10 mouse cellular contexts compared by ENCODE assay signal in the genomic region with DNA sequence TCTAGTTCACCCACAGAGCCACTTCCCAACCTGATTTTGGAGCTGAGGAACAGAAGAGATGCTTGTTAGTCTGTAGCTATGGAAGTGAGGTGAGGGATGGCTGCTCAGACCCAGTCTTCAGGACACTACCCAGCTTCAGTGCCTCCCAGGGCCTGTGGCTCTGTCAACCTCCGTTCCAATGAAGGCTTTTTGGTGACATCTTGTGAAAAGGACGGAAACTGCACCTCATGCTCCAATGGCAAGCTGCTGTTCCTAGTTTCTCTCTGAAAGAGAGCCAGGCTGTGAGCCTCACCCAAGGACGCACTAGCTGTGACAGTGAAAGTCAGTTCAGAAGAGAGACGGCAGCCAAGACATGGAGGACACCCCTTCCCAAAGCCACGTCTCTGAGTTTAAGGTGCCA. TPM values are rescaled to one million over a fixed set of nuclear protein-coding genes. Genes with fewer than 3 reads are reported as not detected.
A peak's percentile ranks its signal among the peaks of the same experiment; 100 is the strongest.
DNase-seq lines count a peak whose midpoint lies in the region; ATAC-seq lines count a peak whose summit lies in the region.
"Had no signal": no experiment of that assay in that cellular context is flagged by ENCODE, and none has a peak within 500 bp of the region (broad histone marks: within the 10 kb centered on the region; RNA-seq: fewer than 3 reads in every experiment).

No protein-coding gene starts in this region.

- 0 out of 2 replicates have a peak, but pooled peaks have one; percentile 55 for ATAC-seq in embryonic facial prominence, embryonic 14.5 days (ENCODE audit: low read depth)
- ATAC-seq in midbrain, embryonic 13.5 days = no peak

- H3K36me3 ChIP-seq in embryonic facial prominence, embryonic 14.5 days (ENCODE audit: control insufficient read depth, insufficient read depth, low read length) = peaks cover 23% of the 10 kb centered on the region
- H3K36me3 ChIP-seq in embryonic facial prominence, embryonic 10.5 days (replicated peaks) = peaks cover 26% of the 10 kb centered on the region
- H3K36me3 ChIP-seq in midbrain, embryonic 13.5 days = peaks cover 25% of the 10 kb centered on the region

- H3K9me3 ChIP-seq in embryonic facial prominence, embryonic 14.5 days (ENCODE audit: control insufficient read depth, low read length) = no peaks in the 10 kb centered on the region
- H3K9me3 ChIP-seq in embryonic facial prominence, embryonic 10.5 days = no peaks in the 10 kb centered on the region
- H3K9me3 ChIP-seq in midbrain, embryonic 13.5 days = no peaks in the 10 kb centered on the region
- H3K9me3 ChIP-seq: limb, embryonic 12.5 days had no signal

- DNase-seq in embryonic facial prominence, embryonic 14.5 days (ENCODE audit: low spot score) = peak; percentile 24
- DNase-seq in embryonic facial prominence, embryonic 10.5 days (ENCODE audit: low spot score) = no peak
- peak; percentile 54 to 67 for DNase-seq in left cerebral cortex, postnatal 14 days (ENCODE audit: low spot score in 2 of 2)
- DNase-seq in left cerebral cortex, postnatal 36 days (ENCODE audit: low spot score in 2 of 2) = no peak
- peak; percentile 79 for DNase-seq in brain, adult 2 months (ENCODE audit: low read depth, low spot score)
- DNase-seq in lung, postnatal 36 days = peak; percentile 47
- no peak for DNase-seq in gastrocnemius, adult 8-10 months (ENCODE audit: low spot score in 2 of 2)

- no peak overlapping the region for H3K4me2 ChIP-seq in embryonic facial prominence, embryonic 14.5 days (ENCODE audit: low read depth, low read length)
- no peak overlapping the region for H3K4me2 ChIP-seq in midbrain, embryonic 13.5 days (replicated peaks)
- H3K4me2 ChIP-seq: limb, embryonic 12.5 days had no signal

- H3K27ac ChIP-seq in embryonic facial prominence, embryonic 14.5 days (replicated peaks; ENCODE audit: low read depth, low read length) = no peak overlapping the region
- H3K27ac ChIP-seq in embryonic facial prominence, embryonic 10.5 days (replicated peaks) = no peak overlapping the region
- H3K27ac ChIP-seq in midbrain, embryonic 13.5 days = no peak overlapping the region
- H3K27ac ChIP-seq: limb, embryonic 12.5 days had no signal

- H3K4me3 ChIP-seq in embryonic facial prominence, embryonic 14.5 days (ENCODE audit: low read depth, low read length) = no peak overlapping the region
- no peak overlapping the region for H3K4me3 ChIP-seq in embryonic facial prominence, embryonic 10.5 days
- H3K4me3 ChIP-seq in midbrain, embryonic 13.5 days (replicated peaks) = no peak overlapping the region
- H3K4me3 ChIP-seq: erythroblast, embryonic 14.5 days; limb, embryonic 12.5 days had no signal

- no peaks in the 10 kb centered on the region for H3K4me1 ChIP-seq in embryonic facial prominence, embryonic 14.5 days (ENCODE audit: control insufficient read depth, insufficient read depth, low read length)
- H3K4me1 ChIP-seq in embryonic facial prominence, embryonic 10.5 days = no peaks in the 10 kb centered on the region; the same call in 1 of the 2 replicates
- H3K4me1 ChIP-seq in midbrain, embryonic 13.5 days (replicated peaks) = no peaks in the 10 kb centered on the region
- H3K4me1 ChIP-seq: limb, embryonic 12.5 days had no signal

- H3K9ac ChIP-seq in embryonic facial prominence, embryonic 14.5 days (ENCODE audit: low read depth, low read length) = no peak overlapping the region
- H3K9ac ChIP-seq in midbrain, embryonic 13.5 days (replicated peaks) = no peak overlapping the region
- H3K9ac ChIP-seq: limb, embryonic 12.5 days had no signal

- 45% methylated on average over 5 of the region's 5 CpGs for WGBS in embryonic facial prominence, embryonic 14.5 days
- WGBS in embryonic facial prominence, embryonic 10.5 days = 50% methylated on average over 5 of the region's 5 CpGs
- 45% methylated on average over 5 of the region's 5 CpGs for WGBS in midbrain, embryonic 13.5 days

- H3K27me3 ChIP-seq in embryonic facial prominence, embryonic 14.5 days (replicated peaks; ENCODE audit: control insufficient read depth, insufficient read depth, low read length) = no peaks in the 10 kb centered on the region
- H3K27me3 ChIP-seq in embryonic facial prominence, embryonic 10.5 days (replicated peaks; ENCODE audit: low read depth, poor library complexity, severe bottlenecking) = no peaks in the 10 kb centered on the region
- H3K27me3 ChIP-seq in midbrain, embryonic 13.5 days = no peaks in the 10 kb centered on the region
- H3K27me3 ChIP-seq: limb, embryonic 12.5 days had no signal

- intact Hi-C loops in left cerebral cortex, postnatal 14 days (cut with DNase I) = loop anchor here (1.0 to 5.0 kb wide), 2 partner anchors 104 to 186 kb away; no protein-coding TSS in a partner anchor
- intact Hi-C loops in left cerebral cortex, postnatal 36 days (cut with DNase I) = loop anchor here (2.0 kb wide), 1 partner anchor 103 kb away; no protein-coding TSS in a partner anchor

RNA-seq across cellular contexts. Expression of a gene that starts 7.7 kb away (rescaled TPM):
- polyA plus RNA-seq in embryonic facial prominence, embryonic 14.5 days (2014; fragmentation: Nextera tagmentation; extraction: Ambion mirVana) = 24.7 and 30.9 TPM in 2 replicates
- polyA plus RNA-seq in embryonic facial prominence, embryonic 10.5 days (2016; fragmentation: Nextera tagmentation; extraction: Ambion mirVana) = 58.2 and 58.5 TPM in 2 replicates
- total RNA-seq in left cerebral cortex, postnatal 14 days (2021) = 10 to 100 TPM; 16.6 to 17.6 TPM
- 10 to 100 TPM; 15.3 to 17.0 TPM for total RNA-seq in left cerebral cortex, postnatal 36 days (2021)
- 10 to 100 TPM in 1 of 4 experiments, 1 to 10 TPM in 3; 6.6 to 10.2 (median 9.1) TPM for total RNA-seq in gastrocnemius, adult 8-10 months (2022)
- polyA plus RNA-seq in midbrain, embryonic 13.5 days (2015; fragmentation: Nextera tagmentation; extraction: Ambion mirVana) = 17.3 and 19.5 TPM in 2 replicates

RNA-seq across cellular contexts. Expression of a gene that starts 16.4 kb away (rescaled TPM):
- 5.4 and 10.8 TPM in 2 replicates for polyA plus RNA-seq in embryonic facial prominence, embryonic 14.5 days (2014; fragmentation: Nextera tagmentation; extraction: Ambion mirVana)
- polyA plus RNA-seq in embryonic facial prominence, embryonic 10.5 days (2016; fragmentation: Nextera tagmentation; extraction: Ambion mirVana) = 10.2 and 12.5 TPM in 2 replicates
- total RNA-seq in left cerebral cortex, postnatal 14 days (2021) = 10 to 100 TPM; 83.3 to 95.8 TPM
- total RNA-seq in left cerebral cortex, postnatal 36 days (2021) = 10 to 100 TPM; 63.6 to 67.6 TPM
- 10 to 100 TPM in 1 of 4 experiments, 1 to 10 TPM in 3; 7.8 to 11.4 (median 8.9) TPM for total RNA-seq in gastrocnemius, adult 8-10 months (2022)
- polyA plus RNA-seq in midbrain, embryonic 13.5 days (2015; fragmentation: Nextera tagmentation; extraction: Ambion mirVana) = 12.7 and 13.9 TPM in 2 replicates

RNA-seq across cellular contexts. Expression of a gene that starts 45.0 kb away (rescaled TPM):
- 5.1 and 6.7 TPM in 2 replicates for polyA plus RNA-seq in embryonic facial prominence, embryonic 14.5 days (2014; fragmentation: Nextera tagmentation; extraction: Ambion mirVana)
- polyA plus RNA-seq in embryonic facial prominence, embryonic 10.5 days (2016; fragmentation: Nextera tagmentation; extraction: Ambion mirVana) = 0.33 and 0.46 TPM in 2 replicates
- 1 to 10 TPM; 4.4 to 4.7 TPM for total RNA-seq in left cerebral cortex, postnatal 14 days (2021)
- 1 to 10 TPM; 2.9 to 3.3 TPM for total RNA-seq in left cerebral cortex, postnatal 36 days (2021)
- under 1 TPM; 0.24 to 0.77 (median 0.61) TPM for total RNA-seq in gastrocnemius, adult 8-10 months (2022)
- 6.0 and 7.5 TPM in 2 replicates for polyA plus RNA-seq in midbrain, embryonic 13.5 days (2015; fragmentation: Nextera tagmentation; extraction: Ambion mirVana)
- polyA plus RNA-seq: erythroblast, embryonic 14.5 days had no signal

Comparison
In these comparisons a context has a peak if more than half of its experiments do, and no peak if none do; other contexts are left out.
1. DNase-seq: peak in embryonic facial prominence, embryonic 14.5 days (single experiment), left cerebral cortex, postnatal 14 days (2 of 2), brain, adult 2 months (single experiment) and lung, postnatal 36 days (single experiment); none in embryonic facial prominence, embryonic 10.5 days (single experiment), left cerebral cortex, postnatal 36 days (0 of 2) and gastrocnemius, adult 8-10 months (0 of 2).
2. RNA of a gene that starts 16.4 kb away (total RNA-seq): 83.3 to 95.8 TPM in left cerebral cortex, postnatal 14 days and 63.6 to 67.6 TPM in left cerebral cortex, postnatal 36 days; 7.8 to 11.4 TPM in gastrocnemius, adult 8-10 months; every median in the first group is over 4 times any median in the second.